Mouse (Mus musculus) liver, postnatal 0 days (tissue): ENCODE results near the gene Tbc1d24.

Source experiments
- CTCF ChIP-seq: sonication (generic); IDR thresholded peaks from 2 replicates; pipeline ENCODE4 v1.5.1; 2016; ENCODE audit warnings: antibody characterized with exemption, low read depth
- EP300 ChIP-seq: IDR thresholded peaks from 2 replicates; pipeline ENCODE4 v1.6.1; 2016; ENCODE audit warnings: antibody characterized with exemption, low read depth, mild to moderate bottlenecking

- no peak for TF ChIP-seq CTCF
- no peak for TF ChIP-seq EP300
Measured at GRCm38 (mm10) chr17:24223513-24223912, 18.2 kb upstream of the Tbc1d24 start.
